Mouse (Mus musculus): ENCODE data around the gene Mier3.
A peak's percentile ranks its signal among the peaks of the same experiment; 100 is the strongest.

The Mier3 gene

GRCm38 (mm10) chr13:111680679-111681078 is at the start of gene Mier3:
Gene Mier3, plus strand, starts transcription at chr13:111680979.
- no peak for DNase-seq

DNA sequence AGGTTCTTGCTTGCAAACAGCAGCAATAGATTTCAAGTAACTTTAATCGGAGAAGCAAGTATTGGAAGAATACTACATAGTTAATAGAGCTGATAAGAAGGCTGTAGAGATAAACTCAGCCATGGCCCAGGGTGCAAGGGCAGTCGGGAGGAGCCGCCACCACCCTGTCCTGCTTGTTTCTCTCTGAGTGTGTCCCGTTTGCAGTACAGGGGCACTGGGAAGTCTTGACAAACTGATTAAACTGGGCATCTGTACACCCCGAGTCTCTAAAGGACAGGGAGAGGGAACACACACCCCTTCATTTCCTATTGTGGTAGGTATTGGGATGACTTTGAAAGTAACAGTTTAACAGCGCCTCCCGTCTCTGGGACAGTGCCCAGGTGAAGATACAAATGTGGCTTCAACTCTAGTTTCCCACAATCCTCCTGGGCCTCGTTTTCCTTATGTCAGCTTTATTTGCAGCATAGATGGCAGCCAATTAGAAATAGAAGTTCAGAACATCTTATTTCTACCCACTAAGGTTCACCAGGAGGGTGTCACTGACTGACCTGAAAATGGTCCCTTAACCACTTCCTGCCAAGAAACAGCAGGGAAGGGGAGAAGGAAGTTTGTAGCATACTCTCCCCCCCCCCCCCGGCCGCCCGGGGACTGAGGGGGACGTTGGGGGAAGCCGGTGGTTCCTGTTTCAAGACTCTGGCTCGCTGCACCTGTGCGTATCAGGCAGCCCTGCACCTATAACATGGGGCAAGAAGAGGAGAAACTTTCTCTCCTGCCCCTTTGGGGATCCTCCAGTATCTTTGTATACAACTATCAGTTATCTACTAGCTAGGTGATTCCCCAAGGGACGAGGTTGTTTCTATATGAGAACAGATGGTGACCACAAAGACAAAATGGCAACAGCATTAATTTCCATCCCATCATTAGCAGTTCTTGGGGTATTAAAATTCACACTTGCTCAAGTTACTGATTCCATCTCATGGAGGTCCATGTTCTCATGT is 46.3 kb upstream of the Mier3 start:
- no peak for DNase-seq

DNA sequence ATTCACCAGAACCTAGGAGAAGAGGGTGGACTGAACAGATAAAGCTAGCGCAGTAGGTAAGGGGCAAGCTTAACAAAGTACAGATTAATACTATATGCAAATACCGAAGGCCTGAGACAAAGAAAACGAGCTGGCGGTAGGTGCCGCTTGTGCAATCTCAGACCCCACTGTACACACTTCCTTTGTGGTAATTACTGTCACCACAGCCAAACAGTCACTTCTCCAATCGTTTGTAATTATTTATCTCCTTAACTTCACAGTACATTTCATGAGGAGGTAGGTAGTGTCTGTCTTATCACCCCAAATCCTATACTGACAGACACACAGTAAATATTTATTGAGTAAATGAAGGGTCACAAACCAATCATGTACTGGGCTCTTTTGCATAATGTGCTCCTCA is 40.5 kb upstream of the Mier3 start:
- no peak for DNase-seq

DNA sequence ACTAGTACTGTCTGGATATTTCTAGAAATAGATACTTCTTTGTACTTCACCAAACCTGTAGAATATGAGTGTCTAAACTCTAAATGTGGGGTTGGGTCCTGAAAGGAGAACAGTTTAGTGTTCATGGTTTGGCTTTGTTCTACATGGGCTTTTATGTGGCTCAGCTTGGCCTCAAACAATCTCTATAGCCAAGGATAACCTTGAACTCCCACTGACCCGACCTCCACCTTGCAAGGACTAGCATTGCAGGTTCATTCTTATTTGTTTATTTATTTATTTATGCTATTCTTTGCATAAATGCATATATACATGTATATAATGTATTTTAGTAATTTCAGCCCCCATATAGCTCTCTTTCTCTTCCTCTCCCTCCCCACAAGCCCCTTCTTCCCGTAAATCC is 37.1 kb upstream of the Mier3 start:
- DNase-seq, result no peak

- DNase-seq, result no peak
Measured at GRCm38 (mm10) chr13:111646204-111646603, 34.6 kb upstream of the Mier3 start.

DNA sequence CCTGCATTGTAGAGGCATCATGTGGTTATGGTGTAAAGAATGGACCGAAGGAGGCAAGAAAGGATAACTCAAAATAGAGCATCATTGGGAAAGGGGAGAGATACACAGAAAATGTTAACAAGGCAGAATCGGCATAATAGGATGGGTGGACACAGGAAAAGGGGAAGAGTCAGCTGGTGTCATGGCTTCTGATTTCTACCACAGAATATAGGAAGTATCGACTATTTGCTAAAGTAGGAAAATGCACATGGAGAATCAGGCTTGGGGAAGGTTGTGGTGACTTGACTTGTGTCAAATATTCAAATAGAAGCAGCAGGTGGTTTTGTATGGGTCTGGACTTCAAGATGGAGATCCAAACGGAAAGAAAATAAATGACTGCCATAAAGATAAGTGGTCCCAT is 33.5 kb upstream of the Mier3 start:
- DNase-seq, result no peak

DNA sequence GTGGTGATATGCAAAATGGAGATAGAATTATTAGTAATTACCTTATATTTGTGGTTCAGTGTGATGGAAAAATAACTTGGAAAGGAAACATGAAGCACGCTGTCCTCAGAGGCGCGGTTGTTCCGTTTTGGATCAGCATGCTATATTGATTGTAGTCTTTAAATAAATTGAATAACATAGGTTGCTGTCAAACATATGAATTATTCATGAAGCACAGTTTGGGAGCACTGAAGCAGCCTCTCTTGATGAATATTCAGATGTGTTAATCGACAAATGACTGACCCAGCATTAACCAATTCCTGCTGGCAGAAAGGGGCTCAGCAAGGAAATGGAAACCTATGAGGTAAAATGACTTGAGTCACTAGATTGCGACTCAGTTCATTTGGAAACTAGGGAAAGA is 29.8 kb upstream of the Mier3 start:
- DNase-seq, result no peak

DNA sequence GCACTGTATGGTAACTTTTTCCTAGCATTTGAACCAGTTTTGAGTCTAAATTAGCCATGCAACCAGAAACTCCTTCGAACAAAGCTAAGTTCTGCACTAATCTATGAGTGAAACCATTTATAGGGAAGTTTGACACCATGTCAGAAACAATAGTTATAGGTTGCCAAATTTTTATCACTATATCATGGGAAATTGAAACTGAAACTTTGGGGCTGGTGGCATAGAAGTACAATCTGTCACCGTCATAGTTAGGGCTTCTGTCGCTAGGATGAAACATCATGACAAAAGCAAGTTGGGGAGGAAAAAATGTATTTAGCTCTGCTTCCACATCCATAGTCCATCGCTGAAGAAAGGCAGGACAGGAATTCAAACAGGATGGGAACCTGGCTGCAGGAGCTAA is 25.5 kb upstream of the Mier3 start:
- DNase-seq, result no peak

DNA sequence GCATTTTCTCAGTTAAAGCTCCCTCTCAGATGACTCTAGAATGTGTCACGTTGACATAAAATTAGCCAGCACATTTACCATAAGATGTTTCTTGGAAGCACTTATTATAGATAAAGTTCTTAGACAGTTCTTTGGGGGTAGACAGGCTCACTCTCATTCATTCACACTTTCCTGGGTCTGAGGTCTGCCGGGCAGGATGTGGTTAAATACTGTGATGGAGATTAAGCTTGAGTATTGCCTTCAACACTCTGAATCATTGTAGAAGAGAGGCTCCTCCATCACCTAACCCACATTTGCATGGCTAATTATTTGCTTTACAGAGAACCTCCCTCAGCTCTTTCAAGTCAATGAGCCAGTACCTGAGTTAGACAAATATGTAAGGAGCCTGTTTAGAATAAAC is 24.9 kb upstream of the Mier3 start:
- DNase-seq, result no peak

DNA sequence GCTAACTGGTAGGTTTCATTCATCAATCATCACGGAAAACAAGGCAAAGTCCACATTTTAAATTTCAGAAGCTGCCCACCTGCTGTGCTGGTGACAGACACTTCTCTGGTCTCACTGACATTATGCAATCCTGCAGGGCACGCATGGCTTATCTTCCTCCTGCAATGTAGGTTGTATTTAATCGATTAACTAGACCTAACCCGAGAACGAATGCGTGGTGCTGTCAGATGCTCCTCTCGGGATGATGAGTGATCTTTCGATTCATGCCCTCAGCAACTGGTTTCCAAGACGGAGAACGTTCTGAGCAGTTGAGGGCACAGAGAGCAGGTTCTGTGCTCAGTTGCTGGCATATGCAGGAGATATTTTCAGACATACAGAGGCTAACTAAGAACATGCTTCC is 24.5 kb upstream of the Mier3 start:
- no peak for DNase-seq

DNA sequence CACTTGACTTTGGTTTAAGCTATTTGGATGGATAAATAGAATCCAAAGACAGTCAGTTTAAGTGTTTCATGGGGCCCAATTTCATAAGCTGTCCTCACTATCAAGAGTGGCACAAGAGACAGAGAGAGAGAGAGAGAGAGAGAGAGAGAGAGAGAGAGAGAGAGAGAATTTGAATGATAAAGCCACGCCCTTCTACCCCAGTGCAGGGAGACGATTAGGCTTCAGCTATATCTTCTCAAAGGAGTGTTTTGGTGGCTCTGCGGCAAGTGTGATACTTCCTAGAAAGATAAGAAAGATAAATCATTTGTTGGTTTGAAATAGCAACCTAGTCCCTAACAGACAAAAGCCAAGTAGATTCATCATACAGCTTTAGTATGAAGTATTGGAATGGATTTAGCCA is 24.0 kb upstream of the Mier3 start:
- no peak for DNase-seq

GRCm38 (mm10) chr13:111658501-111659280 is 22.1 kb upstream of the Mier3 start:
- DNase-seq, result no peak

DNA sequence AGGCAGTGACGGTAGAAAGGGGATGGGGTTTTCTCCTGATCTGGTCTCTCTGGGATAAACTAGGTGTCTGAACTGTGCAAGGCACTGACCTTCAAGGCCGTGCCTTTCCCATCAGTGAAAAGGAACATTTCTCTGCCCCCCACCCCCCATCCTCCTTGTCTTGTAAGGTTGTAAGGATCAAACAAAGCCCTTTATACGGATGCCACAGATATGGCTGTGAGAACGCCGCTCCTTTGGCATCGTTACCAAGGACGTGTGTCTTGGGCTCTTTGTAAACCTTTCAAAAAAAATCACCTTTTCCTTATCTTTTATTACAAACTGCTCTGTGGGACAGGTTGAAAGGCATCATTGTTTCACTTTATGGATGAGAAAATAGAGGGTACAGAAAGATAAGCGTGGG is 21.3 kb upstream of the Mier3 start:
- DNase-seq, result no peak

DNA sequence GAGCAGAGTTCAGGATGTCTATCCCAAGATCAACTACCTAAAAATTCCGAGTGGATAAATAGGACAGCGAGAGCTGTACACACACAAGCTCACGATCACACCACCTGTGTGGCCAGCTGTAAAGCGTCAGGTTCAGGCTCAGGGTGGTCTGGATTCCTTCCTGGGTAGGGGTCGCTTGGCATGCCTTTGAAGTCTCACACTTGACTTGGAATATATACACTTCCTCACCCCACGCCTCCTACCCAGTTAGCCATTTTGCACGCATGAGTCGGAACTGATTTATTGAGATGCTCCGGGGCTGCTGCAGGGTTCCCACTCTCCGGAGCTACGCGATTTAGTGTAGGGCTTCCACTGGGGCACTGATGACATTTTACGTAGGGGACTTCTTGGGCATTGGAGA is 20.7 kb upstream of the Mier3 start:
- DNase-seq, result no peak

DNA sequence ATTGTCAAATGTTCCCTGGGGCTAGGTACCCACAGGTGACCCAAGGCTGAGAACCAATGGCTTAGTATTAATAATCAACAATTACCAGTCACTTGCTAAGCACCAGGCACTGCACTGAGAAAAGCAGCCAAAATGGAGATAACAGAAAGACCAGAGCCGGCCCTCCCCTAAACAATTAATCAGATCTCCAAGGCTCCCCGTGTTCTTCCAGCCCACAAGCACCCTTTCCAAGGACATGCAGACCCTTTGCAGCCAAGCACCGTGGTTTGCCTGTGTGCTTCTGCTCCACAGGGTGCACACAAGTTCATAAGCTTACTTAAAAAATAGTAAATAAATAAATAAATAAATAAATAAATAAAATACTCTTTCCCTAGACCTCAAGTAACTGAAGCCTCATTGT is 20.2 kb upstream of the Mier3 start:
- no peak for DNase-seq

DNA sequence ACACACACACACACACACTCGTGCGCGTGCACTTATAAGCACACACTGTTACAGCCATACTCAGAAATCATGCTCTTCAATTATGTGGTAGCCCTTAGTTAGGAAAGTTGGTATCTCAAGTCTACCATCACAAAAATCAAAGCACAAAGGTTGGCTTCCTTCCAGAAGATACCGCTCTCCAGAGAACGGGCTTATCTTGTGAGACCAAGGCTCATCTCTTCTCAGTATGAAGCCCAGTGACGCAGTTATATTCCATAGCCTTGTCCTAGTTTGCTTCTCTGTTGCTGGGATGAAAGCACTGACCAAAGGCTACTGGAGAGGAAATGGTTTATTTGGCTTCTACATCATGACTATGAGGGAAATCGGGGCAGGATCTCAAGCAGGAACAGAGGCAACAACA is 12.8 kb upstream of the Mier3 start:
- DNase-seq, result no peak

DNA sequence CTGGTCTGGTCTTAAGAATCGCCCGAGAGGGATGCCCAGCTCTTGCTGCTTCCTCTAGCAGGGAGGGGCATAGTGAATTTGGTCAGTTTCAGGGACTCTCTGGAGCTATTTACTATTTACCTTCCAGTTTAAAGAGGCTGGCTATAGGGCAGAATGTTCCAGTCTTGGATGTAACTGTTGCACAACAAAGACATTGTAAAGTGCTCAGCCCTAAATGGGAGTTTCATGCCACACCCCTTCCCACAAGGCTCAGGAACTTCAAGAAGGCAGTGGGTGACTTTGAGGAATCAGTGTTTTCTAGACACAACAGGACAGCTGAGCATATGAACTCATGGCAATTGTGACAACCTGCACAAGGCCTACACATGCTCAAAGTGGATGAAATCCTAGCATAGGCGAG is 3.9 kb upstream of the Mier3 start:
- DNase-seq, result no peak

DNA sequence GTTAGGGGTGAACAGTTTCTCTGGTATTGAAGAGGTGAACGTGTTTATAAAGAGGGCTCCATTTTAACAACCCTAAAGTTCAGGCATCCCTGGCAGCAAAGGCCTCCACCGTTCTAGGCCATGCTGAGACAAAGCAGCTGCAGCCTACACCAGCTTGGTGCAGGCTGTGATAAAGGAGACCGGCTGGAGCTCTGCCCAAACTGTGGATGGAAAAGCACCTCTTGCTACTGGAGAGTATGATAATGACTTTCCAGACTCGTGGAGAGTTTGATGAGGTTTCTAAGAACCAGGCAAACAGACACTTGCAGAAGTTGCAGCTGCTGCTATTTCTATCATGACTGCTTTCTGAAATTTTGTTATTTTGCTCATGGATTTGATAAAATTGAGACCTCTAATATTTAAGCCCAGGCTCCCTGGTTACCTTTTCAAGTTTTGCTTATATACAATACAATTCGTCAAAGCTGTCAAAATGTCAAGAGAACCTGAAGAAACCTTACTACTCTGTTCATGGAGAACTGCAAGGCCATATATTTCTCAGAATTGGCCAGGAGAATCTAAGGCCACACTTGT is 3.4 kb downstream of the Mier3 start:
- no peak for DNase-seq

- DNase-seq, result peak; percentile 85
Measured at GRCm38 (mm10) chr13:111685751-111686462, 5.1 kb downstream of the Mier3 start.

DNA sequence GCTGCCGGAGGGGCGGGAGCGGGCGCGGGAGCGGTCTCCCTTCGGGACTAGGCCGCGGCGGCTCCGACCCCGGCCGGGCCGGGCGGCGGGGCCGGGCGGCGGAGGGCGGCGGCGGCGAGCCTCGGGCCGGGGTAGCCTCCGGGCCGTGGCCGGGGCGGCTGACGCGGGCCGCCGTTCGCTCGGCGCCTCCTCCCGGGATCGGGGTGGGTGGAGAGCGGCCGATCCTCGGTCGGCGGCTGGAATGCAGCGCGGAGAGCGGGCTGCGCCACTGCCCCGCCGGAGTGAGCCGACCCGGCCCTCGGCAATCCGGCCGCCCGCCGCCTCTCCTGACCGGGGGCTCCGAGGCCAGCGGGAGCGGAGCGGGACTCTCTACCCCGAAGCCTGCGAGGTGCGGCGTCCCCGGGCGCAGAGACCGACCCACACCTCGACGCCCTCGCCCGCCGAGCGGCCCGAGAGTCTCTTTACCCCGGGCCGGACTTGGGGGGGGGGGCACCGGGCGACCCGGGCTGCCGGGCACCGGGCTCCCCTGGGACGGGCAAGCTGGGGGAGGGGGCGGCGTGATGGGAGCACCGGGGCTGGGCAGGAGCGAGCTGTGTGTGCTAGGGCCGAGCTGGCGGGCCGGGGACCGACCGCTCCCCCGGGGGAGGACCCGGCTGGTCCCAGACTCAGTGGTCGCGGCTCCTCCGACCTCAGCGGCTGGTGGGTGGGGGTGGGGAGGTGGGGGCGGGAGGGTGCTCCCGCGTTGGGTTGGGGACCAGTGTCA is 5.9 kb downstream of the Mier3 start:
- DNase-seq, result no peak

GRCm38 (mm10) chr13:111687285-111687781 is 6.6 kb downstream of the Mier3 start:
- peak; percentile 58 for DNase-seq

GRCm38 (mm10) chr13:111703396-111703795 is 22.6 kb downstream of the Mier3 start:
- DNase-seq, result no peak

Measured in kidney, adult 11 months (tissue).